Mouse (Mus musculus): ENCODE data around the gene Myo5c. TPM values are rescaled to one million over a fixed set of nuclear protein-coding genes. Genes with fewer than 3 reads are reported as not detected.

Gene Myo5c
- polyA plus RNA-seq (2015; fragmentation: Nextera tagmentation; extraction: Ambion mirVana): 0.08 and 0.36 TPM in 2 replicates

DNA sequence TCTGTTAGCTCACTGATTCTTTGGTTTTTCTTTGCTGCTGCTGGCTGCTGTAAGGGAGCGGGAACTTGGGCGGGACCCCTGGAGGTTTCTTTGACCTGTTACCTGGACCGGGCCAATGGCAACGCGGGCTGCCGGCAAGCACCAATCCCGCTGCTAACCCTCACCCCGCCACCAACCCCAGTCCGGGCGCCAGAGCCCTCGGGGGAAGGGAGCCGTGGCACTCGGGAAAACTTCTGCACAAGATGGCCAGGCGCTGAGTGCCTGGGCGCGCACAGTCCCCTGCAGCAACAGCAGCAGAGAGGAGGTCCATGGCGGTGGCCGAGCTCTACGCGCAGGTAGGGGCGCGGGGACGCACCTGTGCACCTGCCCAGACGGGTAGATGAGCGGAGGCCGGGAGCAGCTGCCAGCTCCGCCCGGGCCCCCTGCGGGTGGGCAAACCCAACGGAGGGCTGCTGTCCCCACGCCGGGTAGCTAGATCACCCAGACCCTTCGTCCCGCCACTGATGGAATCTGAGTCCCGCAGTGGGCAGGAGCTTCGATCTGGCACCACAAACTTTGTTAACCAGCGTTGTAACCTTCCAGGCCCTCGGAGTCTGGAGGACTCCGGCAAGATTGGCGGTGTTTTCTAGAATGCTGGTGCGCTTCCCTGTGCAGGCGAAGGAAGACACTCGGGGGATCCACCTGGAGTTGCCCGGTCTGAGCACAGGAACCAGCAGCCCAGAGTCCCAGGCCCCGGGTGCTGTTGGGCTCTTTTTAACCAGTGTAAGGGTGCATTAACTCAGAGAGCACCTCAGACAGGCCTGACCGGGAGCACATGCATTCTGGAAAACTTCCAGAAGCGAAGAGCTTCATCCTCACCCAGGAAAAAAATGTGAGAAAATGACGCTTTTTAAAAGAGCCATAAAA lies at the start of gene Myo5c:
Myo5c (plus strand) TSS at position 180 of the 906 bp plus-strand sequence.

DNA sequence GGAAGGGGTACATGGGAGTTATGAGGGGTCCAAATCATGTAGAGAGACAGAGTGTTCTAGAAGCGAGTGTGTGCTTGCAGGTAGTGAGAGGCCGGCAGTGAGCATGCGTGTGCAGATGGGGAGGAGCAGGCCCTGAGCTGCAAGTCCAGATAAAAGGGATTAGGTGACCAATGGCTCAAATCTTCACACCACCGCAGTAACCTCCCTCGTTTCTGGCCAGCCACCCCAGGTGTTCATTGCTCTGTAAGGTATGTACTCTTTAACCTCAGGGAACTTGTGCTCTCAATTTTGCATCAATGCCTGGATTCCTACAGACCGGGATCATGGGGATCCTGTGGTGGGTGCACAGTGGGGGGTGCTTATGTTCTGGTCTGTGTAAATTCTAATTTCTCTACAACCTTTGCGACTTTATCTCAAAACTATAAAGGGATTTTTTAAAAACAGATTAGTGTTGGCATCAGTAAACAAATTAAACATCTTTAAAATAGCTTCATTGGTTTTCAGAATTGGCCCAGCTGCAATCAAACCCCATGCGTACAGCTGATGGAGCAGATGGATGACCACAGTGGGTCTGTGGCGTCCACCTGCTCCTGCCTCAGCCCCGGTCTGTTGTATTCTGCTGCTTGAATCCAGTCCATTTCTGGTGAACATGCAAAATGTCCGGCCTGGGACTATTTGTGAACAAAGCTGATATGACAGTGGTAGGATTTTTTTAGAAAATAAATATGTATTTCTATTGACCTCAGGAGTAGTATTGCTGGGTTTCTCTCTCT lies 74.5 kb downstream of the Myo5c start, which contains the start of gene Gnb5:
Gnb5 (plus strand) TSS at position 163 of the 773 bp plus-strand sequence.

DNA sequence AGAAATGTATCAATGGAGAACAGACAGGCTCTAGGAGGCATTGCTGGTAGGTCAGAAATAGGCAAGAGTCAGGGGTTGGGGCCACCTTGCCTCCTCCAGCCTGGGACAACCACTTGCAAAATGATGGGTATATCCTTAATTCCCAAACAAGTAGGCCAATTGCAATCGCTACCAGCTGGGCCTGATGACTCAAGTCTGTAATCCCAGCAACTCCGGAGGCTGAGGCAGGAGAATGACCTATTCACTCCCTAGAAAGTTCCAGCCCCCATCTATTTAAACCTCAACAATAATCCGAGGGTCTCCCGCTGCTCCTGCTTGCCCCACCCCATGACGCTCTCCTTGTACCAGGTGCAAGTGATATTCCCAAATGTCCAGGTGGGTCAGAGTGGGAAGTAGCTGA lies 115.6 kb downstream of the Myo5c start, which contains the start of gene Bcl2l10:
Bcl2l10 (plus strand) TSS at position 301 of the 400 bp plus-strand sequence.

Other genes with a start within 250 kb of the Myo5c start
- 330 and 369 TPM in 2 replicates for gene Arpp19, start 194.4 kb upstream of the Myo5c start, polyA plus RNA-seq (2015; fragmentation: Nextera tagmentation; extraction: Ambion mirVana)
- 10.0 and 11.8 TPM in 2 replicates for gene Myo5a, start 161.0 kb upstream of the Myo5c start, polyA plus RNA-seq (2015; fragmentation: Nextera tagmentation; extraction: Ambion mirVana)
- gene Gnb5, start 74.3 kb downstream of the Myo5c start, polyA plus RNA-seq (2015; fragmentation: Nextera tagmentation; extraction: Ambion mirVana): 36.9 and 41.9 TPM in 2 replicates
- 0.22 TPM in 1 of 2 replicates, not detected in the other for gene Bcl2l10, start 115.7 kb downstream of the Myo5c start, polyA plus RNA-seq (2015; fragmentation: Nextera tagmentation; extraction: Ambion mirVana)
- 19.8 and 25.1 TPM in 2 replicates for gene Mapk6, start 178.0 kb downstream of the Myo5c start, polyA plus RNA-seq (2015; fragmentation: Nextera tagmentation; extraction: Ambion mirVana)
- 18.7 and 21.9 TPM in 2 replicates for gene Leo1, start 209.5 kb downstream of the Myo5c start, polyA plus RNA-seq (2015; fragmentation: Nextera tagmentation; extraction: Ambion mirVana)

All from adrenal gland, postnatal 0 days (tissue).